Mouse (Mus musculus): ENCODE data around the gene Plekha1. TPM values are rescaled to one million over a fixed set of nuclear protein-coding genes. Genes with fewer than 3 reads are reported as not detected.

Plekha1 gene
- polyA plus RNA-seq, 1 experiment: 37.8 TPM

GRCm38 (mm10) chr7:130946303-130946702 lies 80.7 kb downstream of the Plekha1 start:
- no peak overlapping the region for H3K27ac ChIP-seq (ENCODE audit: insufficient read depth, low read depth, low read length)
- H3K4me1 ChIP-seq (ENCODE audit: control insufficient read depth, insufficient read depth, low read length): peaks cover 38% of the 10 kb centered on the region
- TF ChIP-seq CTCF (IDR thresholded peaks at IDR 0.05; ENCODE audit: low read depth, low read length) (no peak), POLR2A (IDR thresholded peaks at IDR 0.05; ENCODE audit: borderline replicate concordance, low read depth, low read length) (no peak)
- no peak overlapping the region for H3K4me3 ChIP-seq (ENCODE audit: insufficient read depth, low read length)

GRCm38 (mm10) chr7:130948563-130949208 lies 83.1 kb downstream of the Plekha1 start:
- Histone ChIP-seq H3K27ac (ENCODE audit: insufficient read depth, low read depth, low read length) (no peak overlapping the region), H3K4me3 (ENCODE audit: insufficient read depth, low read length) (no peak overlapping the region)
- TF ChIP-seq POLR2A (IDR thresholded peaks at IDR 0.05; ENCODE audit: borderline replicate concordance, low read depth, low read length) (no peak), CTCF (IDR thresholded peaks at IDR 0.05; ENCODE audit: low read depth, low read length) (no peak)

GRCm38 (mm10) chr7:130949331-130949751 lies 83.8 kb downstream of the Plekha1 start:
- TF ChIP-seq CTCF (IDR thresholded peaks at IDR 0.05; ENCODE audit: low read depth, low read length) (no peak), POLR2A (IDR thresholded peaks at IDR 0.05; ENCODE audit: borderline replicate concordance, low read depth, low read length) (no peak)
- Histone ChIP-seq H3K4me1 (ENCODE audit: control insufficient read depth, insufficient read depth, low read length) (peaks cover 16% of the 10 kb centered on the region), H3K4me3 (ENCODE audit: insufficient read depth, low read length) (no peak overlapping the region), H3K27ac (ENCODE audit: insufficient read depth, low read depth, low read length) (no peak overlapping the region)

More at GRCm38 (mm10) chr7:130948563-130949208, 83.1 kb downstream of the Plekha1 start:
- H3K4me1 ChIP-seq (ENCODE audit: control insufficient read depth, insufficient read depth, low read length): peaks cover 22% of the 10 kb centered on the region

DNA sequence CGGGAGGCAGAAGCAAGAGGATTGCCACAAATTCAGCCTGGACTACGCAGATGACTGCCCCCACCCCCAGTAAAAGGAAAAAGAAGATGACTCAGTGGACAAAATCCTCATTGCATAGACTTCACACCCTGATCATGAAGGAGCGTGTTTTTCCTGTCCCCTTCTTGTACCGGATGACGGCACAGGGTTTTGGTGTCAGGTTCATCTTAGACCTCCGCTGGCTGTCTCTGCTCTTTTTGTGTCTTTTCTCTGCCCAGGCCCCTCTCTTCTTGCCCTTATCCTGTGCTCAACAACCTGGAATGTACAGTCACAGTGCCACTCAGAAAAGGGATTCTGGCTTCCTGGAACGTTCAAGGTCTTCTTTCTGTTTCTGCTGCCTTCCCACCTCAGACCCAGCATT lies 84.9 kb downstream of the Plekha1 start:
- Histone ChIP-seq H3K4me3 (ENCODE audit: insufficient read depth, low read length) (no peak overlapping the region), H3K4me1 (ENCODE audit: control insufficient read depth, insufficient read depth, low read length) (peaks cover 7% of the 10 kb centered on the region), H3K27ac (ENCODE audit: insufficient read depth, low read depth, low read length) (no peak overlapping the region)
- no peak for TF ChIP-seq POLR2A (IDR thresholded peaks at IDR 0.05; ENCODE audit: borderline replicate concordance, low read depth, low read length)
- TF ChIP-seq CTCF (IDR thresholded peaks at IDR 0.05; ENCODE audit: low read depth, low read length): no peak

- Histone ChIP-seq H3K4me3 (ENCODE audit: insufficient read depth, low read length) (no peak overlapping the region), H3K27ac (ENCODE audit: insufficient read depth, low read depth, low read length) (no peak overlapping the region), H3K4me1 (ENCODE audit: control insufficient read depth, insufficient read depth, low read length) (peaks cover 7% of the 10 kb centered on the region)
- TF ChIP-seq POLR2A (IDR thresholded peaks at IDR 0.05; ENCODE audit: borderline replicate concordance, low read depth, low read length) (no peak), CTCF (IDR thresholded peaks at IDR 0.05; ENCODE audit: low read depth, low read length) (no peak)
Measured at GRCm38 (mm10) chr7:130951004-130951403, 85.4 kb downstream of the Plekha1 start.

DNA sequence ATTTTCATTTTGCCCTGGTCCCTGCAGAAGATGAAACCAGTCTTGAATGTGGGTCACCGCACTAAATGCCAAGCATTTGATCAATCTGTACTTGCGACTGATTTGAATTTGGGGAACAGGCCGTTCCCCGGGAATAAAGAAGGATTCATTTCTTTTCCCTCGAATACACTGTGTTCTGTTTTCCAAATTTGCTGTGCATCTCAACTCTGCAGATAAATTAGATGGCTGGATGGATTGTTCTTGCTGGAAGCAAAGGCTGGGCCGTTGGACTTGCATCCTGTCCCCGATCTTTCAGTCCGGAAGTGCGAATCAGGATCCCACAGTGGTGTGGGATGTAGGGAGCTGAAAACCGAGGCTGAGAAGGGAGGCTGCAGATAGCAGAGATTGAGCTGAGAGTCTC lies 87.8 kb downstream of the Plekha1 start:
- H3K4me3 ChIP-seq (ENCODE audit: insufficient read depth, low read length): no peak overlapping the region

DNA sequence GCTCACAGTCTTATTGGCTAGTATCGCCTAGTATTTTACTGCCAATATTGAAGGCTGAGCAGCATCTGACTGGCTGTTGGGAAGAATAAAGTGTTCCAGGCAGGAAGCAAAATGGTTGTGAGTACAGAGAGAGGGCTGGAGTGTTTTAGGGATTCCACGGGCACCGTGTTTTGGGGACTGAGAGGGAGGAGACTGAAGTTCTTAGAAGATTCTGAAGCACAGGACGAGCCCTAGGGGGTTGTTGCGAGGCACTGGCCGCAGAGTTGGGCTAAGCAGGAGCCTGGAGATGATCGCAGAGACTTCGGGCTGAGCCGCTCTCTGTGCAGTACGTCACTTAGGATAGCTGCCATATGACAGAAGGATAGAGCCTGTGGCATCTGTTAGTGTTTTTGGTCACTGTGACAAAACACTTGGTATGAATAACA lies 88.6 kb downstream of the Plekha1 start:
- TF ChIP-seq CTCF (IDR thresholded peaks at IDR 0.05; ENCODE audit: low read depth, low read length) (no peak), POLR2A (IDR thresholded peaks at IDR 0.05; ENCODE audit: borderline replicate concordance, low read depth, low read length) (no peak)
- Histone ChIP-seq H3K27ac (ENCODE audit: insufficient read depth, low read depth, low read length) (no peak overlapping the region), H3K4me1 (ENCODE audit: control insufficient read depth, insufficient read depth, low read length) (no peaks in the 10 kb centered on the region), H3K4me3 (ENCODE audit: insufficient read depth, low read length) (no peak overlapping the region)

More for the DNA sequence above, 87.8 kb downstream of the Plekha1 start:
- TF ChIP-seq POLR2A (IDR thresholded peaks at IDR 0.05; ENCODE audit: borderline replicate concordance, low read depth, low read length) (no peak), CTCF (IDR thresholded peaks at IDR 0.05; ENCODE audit: low read depth, low read length) (no peak)
- Histone ChIP-seq H3K27ac (ENCODE audit: insufficient read depth, low read depth, low read length) (no peak overlapping the region), H3K4me1 (ENCODE audit: control insufficient read depth, insufficient read depth, low read length) (peaks cover 5% of the 10 kb centered on the region)

GRCm38 (mm10) chr7:130958551-130958950 lies 93.0 kb downstream of the Plekha1 start:
- Histone ChIP-seq H3K27ac (ENCODE audit: insufficient read depth, low read depth, low read length) (no peak overlapping the region), H3K4me1 (ENCODE audit: control insufficient read depth, insufficient read depth, low read length) (peaks cover 9% of the 10 kb centered on the region; the same call in 1 of the 2 replicates), H3K4me3 (ENCODE audit: insufficient read depth, low read length) (no peak overlapping the region)
- TF ChIP-seq POLR2A (IDR thresholded peaks at IDR 0.05; ENCODE audit: borderline replicate concordance, low read depth, low read length) (no peak), CTCF (IDR thresholded peaks at IDR 0.05; ENCODE audit: low read depth, low read length) (no peak)

GRCm38 (mm10) chr7:130959868-130960267 lies 94.3 kb downstream of the Plekha1 start:
- H3K4me3 ChIP-seq (ENCODE audit: insufficient read depth, low read length): no peak overlapping the region
- TF ChIP-seq POLR2A (IDR thresholded peaks at IDR 0.05; ENCODE audit: borderline replicate concordance, low read depth, low read length) (no peak), CTCF (IDR thresholded peaks at IDR 0.05; ENCODE audit: low read depth, low read length) (no peak)
- H3K27ac ChIP-seq (ENCODE audit: insufficient read depth, low read depth, low read length): no peak overlapping the region
- H3K4me1 ChIP-seq (ENCODE audit: control insufficient read depth, insufficient read depth, low read length): peaks cover 16% of the 10 kb centered on the region

- TF ChIP-seq POLR2A (IDR thresholded peaks at IDR 0.05; ENCODE audit: borderline replicate concordance, low read depth, low read length) (no peak), CTCF (IDR thresholded peaks at IDR 0.05; ENCODE audit: low read depth, low read length) (no peak)
- Histone ChIP-seq H3K4me3 (ENCODE audit: insufficient read depth, low read length) (no peak overlapping the region), H3K27ac (ENCODE audit: insufficient read depth, low read depth, low read length) (no peak overlapping the region), H3K4me1 (ENCODE audit: control insufficient read depth, insufficient read depth, low read length) (peaks cover 22% of the 10 kb centered on the region)
Measured at GRCm38 (mm10) chr7:130961429-130961828, 95.9 kb downstream of the Plekha1 start.

Other genes starting within 250 kb of the Plekha1 start
- gene Btbd16, start 91.7 kb upstream of the Plekha1 start, polyA plus RNA-seq (2012; ENCODE audit: insufficient read depth, insufficient read length, missing spikeins): not detected in 2 replicates
- 0.84 and 1.5 TPM in 2 replicates for gene Htra1, start 70.4 kb downstream of the Plekha1 start, polyA plus RNA-seq (2012; ENCODE audit: insufficient read depth, insufficient read length, missing spikeins)
- not detected in 2 replicates for gene Dmbt1, start 166.3 kb downstream of the Plekha1 start, polyA plus RNA-seq (2012; ENCODE audit: insufficient read depth, insufficient read length, missing spikeins)